Mouse (Mus musculus): Measurements from ENCODE around the gene Nrf1. TPM values are rescaled to one million over a fixed set of nuclear protein-coding genes. Genes with fewer than 3 reads are reported as not detected.

Gene Nrf1
- polyA plus RNA-seq, 1 experiment from 2014 or later = 17.3 TPM

DNA sequence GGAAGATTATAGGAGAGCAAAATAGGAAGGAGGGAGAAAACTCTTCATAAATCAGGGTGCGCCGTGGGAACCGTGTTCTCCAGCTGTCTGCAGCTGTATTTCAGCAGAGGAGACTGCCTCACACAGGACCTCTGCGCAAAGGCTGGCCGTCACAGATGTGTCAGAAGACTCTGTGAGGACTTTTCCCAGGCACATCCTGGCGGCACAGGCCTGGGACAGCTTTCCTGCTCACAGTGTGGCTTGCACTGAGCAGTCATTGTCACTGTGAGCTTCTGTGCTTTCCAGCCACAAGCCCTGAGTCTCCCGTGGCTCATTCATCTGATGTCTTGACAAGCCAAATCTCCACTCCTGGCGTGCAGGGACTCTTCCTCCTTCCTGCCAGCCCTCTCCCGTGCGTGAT lies 104.9 kb downstream of the Nrf1 start:
- TF ChIP-seq CTCF (IDR thresholded peaks at IDR 0.05; ENCODE audit: low read depth) = no peak
- TF ChIP-seq EP300 (IDR thresholded peaks at IDR 0.05; ENCODE audit: low read depth) = no peak
- no peak overlapping the region for H3K9ac ChIP-seq (replicated peaks)
- no peak for DNase-seq
- H3K9me3 ChIP-seq (ENCODE audit: low read length) = no peaks in the 10 kb centered on the region
- H3K27ac ChIP-seq (ENCODE audit: low read depth) = no peak overlapping the region
- H3K27me3 ChIP-seq (ENCODE audit: insufficient read depth, low read length) = no peaks in the 10 kb centered on the region
- H3K36me3 ChIP-seq (replicated peaks; ENCODE audit: insufficient read depth, low read length) = peaks cover 29% of the 10 kb centered on the region
- H3K4me3 ChIP-seq (ENCODE audit: low read depth, low read length) = no peak overlapping the region
- WGBS (ENCODE audit: insufficient replicate concordance) = 82% methylated on average over 10 of the region's 10 CpGs
- no peak overlapping the region for H3K4me2 ChIP-seq (ENCODE audit: low read depth, low read length)
- no peak for ATAC-seq
- 0 out of 2 replicates have a peak, but pooled peaks cover 2% of the 10 kb centered on the region for H3K4me1 ChIP-seq (ENCODE audit: insufficient read depth)

DNA sequence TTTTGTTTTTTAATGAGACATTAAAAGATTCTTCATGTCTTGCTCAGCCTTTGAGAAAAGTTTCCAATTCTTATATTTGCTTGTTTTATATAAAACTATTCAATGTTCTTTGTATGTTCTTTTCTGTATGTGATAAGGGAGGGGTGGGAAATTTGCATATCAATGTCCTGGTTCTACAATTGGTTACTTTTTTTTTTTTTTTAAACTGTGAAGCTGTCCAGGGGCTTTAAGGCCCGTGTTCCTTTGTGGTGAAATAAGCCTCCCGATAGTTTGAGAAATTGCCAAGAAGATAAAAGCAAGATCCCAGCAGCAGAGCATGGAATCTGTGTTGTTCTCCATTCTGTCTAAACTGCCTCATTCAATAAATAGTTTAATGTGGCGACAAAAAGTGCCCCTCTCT lies 105.3 kb downstream of the Nrf1 start:
- Histone ChIP-seq H3K4me3 (ENCODE audit: low read depth, low read length) (no peak overlapping the region), H3K9me3 (ENCODE audit: low read length) (no peaks in the 10 kb centered on the region), H3K36me3 (replicated peaks; ENCODE audit: insufficient read depth, low read length) (peaks cover 29% of the 10 kb centered on the region), H3K4me1 (ENCODE audit: insufficient read depth) (0 out of 2 replicates have a peak, but pooled peaks cover 2% of the 10 kb centered on the region), H3K27me3 (ENCODE audit: insufficient read depth, low read length) (no peaks in the 10 kb centered on the region), H3K4me2 (ENCODE audit: low read depth, low read length) (no peak overlapping the region), H3K27ac (ENCODE audit: low read depth) (no peak overlapping the region), H3K9ac (replicated peaks) (no peak overlapping the region)
- no peak for ATAC-seq
- DNase-seq = no peak
- 69% methylated on average over 3 of the region's 3 CpGs for WGBS (ENCODE audit: insufficient replicate concordance)
- no peak for TF ChIP-seq CTCF (IDR thresholded peaks at IDR 0.05; ENCODE audit: low read depth)
- TF ChIP-seq EP300 (IDR thresholded peaks at IDR 0.05; ENCODE audit: low read depth) = no peak

DNA sequence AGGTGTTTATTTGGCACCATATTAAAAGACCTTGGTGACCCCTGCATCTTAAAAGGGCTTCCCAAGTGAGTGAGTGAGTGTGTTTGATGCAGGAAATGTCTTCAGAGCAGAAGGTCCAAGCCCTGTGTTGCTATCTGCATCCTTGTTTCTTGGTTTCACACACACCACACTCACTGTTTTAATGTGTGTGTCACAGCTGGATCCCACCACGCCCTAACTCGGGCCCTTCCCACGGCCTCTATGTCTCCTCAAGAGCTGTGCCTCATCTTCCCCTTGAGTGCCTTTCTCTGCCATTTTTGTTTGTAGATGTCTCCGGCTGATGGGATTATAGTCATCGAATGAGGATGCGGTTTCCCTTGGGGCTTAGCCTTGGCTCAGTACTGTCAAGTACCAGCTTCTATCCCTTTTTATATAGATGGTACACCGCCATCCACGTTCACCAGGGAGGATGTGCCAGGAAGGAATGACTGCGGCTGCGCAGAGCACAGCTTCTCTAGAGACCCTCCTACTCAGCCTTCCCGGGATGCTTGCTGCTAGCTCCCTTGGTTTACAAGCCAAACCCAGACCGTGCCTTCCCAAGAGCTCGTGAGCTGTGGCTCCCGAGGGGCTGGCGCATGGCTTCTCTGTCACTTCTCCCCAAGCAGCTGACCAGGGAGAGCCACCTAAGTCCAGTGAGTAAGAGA lies 106.1 kb downstream of the Nrf1 start:
- Histone ChIP-seq H3K36me3 (replicated peaks; ENCODE audit: insufficient read depth, low read length) (peaks cover 27% of the 10 kb centered on the region), H3K4me1 (ENCODE audit: insufficient read depth) (no peaks in the 10 kb centered on the region), H3K27me3 (ENCODE audit: insufficient read depth, low read length) (no peaks in the 10 kb centered on the region), H3K27ac (ENCODE audit: low read depth) (no peak overlapping the region), H3K4me2 (ENCODE audit: low read depth, low read length) (no peak overlapping the region), H3K9me3 (ENCODE audit: low read length) (no peaks in the 10 kb centered on the region), H3K9ac (replicated peaks) (no peak overlapping the region), H3K4me3 (ENCODE audit: low read depth, low read length) (no peak overlapping the region)
- 92% methylated on average over 15 of the region's 15 CpGs for WGBS (ENCODE audit: insufficient replicate concordance)
- ATAC-seq (no peak), DNase-seq (no peak)
- no peak for TF ChIP-seq CTCF (IDR thresholded peaks at IDR 0.05; ENCODE audit: low read depth)
- no peak for TF ChIP-seq EP300 (IDR thresholded peaks at IDR 0.05; ENCODE audit: low read depth)

DNA sequence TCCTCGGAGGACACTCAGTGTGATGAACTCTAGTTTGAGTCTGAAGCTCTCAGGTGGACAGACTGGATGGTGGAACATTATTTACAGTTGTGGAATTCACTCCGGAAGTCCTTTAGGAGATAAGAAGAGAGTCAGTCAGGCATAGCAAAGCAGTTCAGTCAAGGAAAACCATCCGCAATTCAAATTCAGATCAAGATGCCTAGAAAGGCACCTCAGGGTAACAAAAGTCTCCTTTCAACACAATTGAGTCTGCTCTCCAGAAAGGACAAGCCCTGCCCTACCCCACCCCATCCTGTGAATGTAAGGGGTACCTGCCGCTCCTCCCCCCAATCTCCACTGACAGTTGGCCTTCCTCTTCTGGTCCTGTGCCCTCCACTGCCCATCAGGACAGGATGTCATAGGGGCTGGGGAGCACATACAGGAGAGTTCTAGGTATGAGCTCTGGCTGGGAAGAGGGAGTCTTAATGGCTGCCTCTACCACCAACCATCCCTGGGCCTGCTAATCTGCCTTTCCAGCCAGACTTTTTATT lies 111.8 kb downstream of the Nrf1 start:
- Histone ChIP-seq H3K4me3 (ENCODE audit: low read depth, low read length) (no peak overlapping the region), H3K4me2 (ENCODE audit: low read depth, low read length) (no peak overlapping the region), H3K27ac (ENCODE audit: low read depth) (no peak overlapping the region), H3K9me3 (ENCODE audit: low read length) (no peaks in the 10 kb centered on the region), H3K9ac (replicated peaks) (no peak overlapping the region), H3K4me1 (ENCODE audit: insufficient read depth) (no peaks in the 10 kb centered on the region), H3K36me3 (replicated peaks; ENCODE audit: insufficient read depth, low read length) (no peaks in the 10 kb centered on the region), H3K27me3 (ENCODE audit: insufficient read depth, low read length) (0 out of 2 replicates have a peak, but pooled peaks cover 4% of the 10 kb centered on the region)
- WGBS (ENCODE audit: insufficient replicate concordance) = 76% methylated on average over 4 of the region's 4 CpGs
- DNase-seq (no peak), ATAC-seq (no peak)
- no peak for TF ChIP-seq CTCF (IDR thresholded peaks at IDR 0.05; ENCODE audit: low read depth)
- no peak for TF ChIP-seq EP300 (IDR thresholded peaks at IDR 0.05; ENCODE audit: low read depth)

DNA sequence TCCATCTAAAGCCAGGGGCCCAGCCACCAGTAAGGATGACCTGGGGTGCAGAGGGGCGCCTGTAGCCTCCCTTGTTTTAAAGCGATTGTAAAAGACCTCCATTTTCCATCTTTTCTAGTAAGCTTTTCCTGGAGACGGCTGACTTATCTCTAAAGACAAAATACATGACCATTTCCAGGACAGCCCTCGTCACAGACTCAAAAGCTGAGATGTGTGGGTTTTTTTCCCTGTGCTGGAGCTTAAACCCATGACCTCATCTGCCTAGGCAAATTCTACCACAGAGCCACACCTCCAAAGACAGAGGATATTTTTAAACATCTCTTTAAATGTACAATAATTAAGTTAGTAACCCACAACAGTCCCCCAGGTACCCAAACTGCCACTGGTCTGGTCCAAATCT lies 112.6 kb downstream of the Nrf1 start:
- H3K9me3 ChIP-seq (ENCODE audit: low read length) = no peaks in the 10 kb centered on the region
- no peak overlapping the region for H3K4me3 ChIP-seq (ENCODE audit: low read depth, low read length)
- no peaks in the 10 kb centered on the region for H3K36me3 ChIP-seq (replicated peaks; ENCODE audit: insufficient read depth, low read length)
- no peak overlapping the region for H3K4me2 ChIP-seq (ENCODE audit: low read depth, low read length)
- H3K27ac ChIP-seq (ENCODE audit: low read depth) = no peak overlapping the region
- ATAC-seq = no peak
- DNase-seq = no peak
- TF ChIP-seq EP300 (IDR thresholded peaks at IDR 0.05; ENCODE audit: low read depth) = no peak
- no peak for TF ChIP-seq CTCF (IDR thresholded peaks at IDR 0.05; ENCODE audit: low read depth)
- WGBS (ENCODE audit: insufficient replicate concordance) = 61% methylated on average over 4 of the region's 4 CpGs
- H3K9ac ChIP-seq (replicated peaks) = no peak overlapping the region
- no peaks in the 10 kb centered on the region for H3K4me1 ChIP-seq (ENCODE audit: insufficient read depth)
- 0 out of 2 replicates have a peak, but pooled peaks cover 6% of the 10 kb centered on the region for H3K27me3 ChIP-seq (ENCODE audit: insufficient read depth, low read length)

DNA sequence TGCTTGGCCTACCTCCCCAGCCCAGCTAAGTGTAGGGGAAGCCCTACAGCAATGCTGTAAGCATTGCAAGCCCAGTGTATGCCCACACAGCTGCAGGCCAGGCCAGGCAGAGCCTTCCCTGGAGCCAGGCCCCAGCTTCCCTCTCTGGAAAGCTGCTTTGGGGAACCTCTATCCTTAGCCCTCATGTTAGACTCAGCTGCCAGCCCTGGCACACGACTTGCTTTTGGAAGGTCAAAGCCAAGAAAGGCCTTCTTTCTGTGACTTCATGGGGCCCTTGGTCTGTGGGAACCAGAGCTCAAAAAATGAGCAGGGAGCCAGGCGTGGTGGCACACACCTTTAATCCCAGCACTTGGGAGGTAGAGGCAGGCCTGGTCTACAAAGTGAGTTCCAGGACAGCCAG lies 113.8 kb downstream of the Nrf1 start:
- ATAC-seq (no peak), DNase-seq (no peak)
- peaks cover 8% of the 10 kb centered on the region; the same call in 1 of the 2 replicates for H3K27me3 ChIP-seq (ENCODE audit: insufficient read depth, low read length)

More for the DNA sequence above, 113.8 kb downstream of the Nrf1 start:
- WGBS (ENCODE audit: insufficient replicate concordance) = 66% methylated on average over 2 of the region's 2 CpGs
- TF ChIP-seq EP300 (IDR thresholded peaks at IDR 0.05; ENCODE audit: low read depth) = no peak
- no peak for TF ChIP-seq CTCF (IDR thresholded peaks at IDR 0.05; ENCODE audit: low read depth)
- no peaks in the 10 kb centered on the region for H3K9me3 ChIP-seq (ENCODE audit: low read length)
- H3K27ac ChIP-seq (ENCODE audit: low read depth) = no peak overlapping the region
- H3K36me3 ChIP-seq (replicated peaks; ENCODE audit: insufficient read depth, low read length) = no peaks in the 10 kb centered on the region
- H3K4me2 ChIP-seq (ENCODE audit: low read depth, low read length) = no peak overlapping the region
- no peaks in the 10 kb centered on the region for H3K4me1 ChIP-seq (ENCODE audit: insufficient read depth)
- no peak overlapping the region for H3K9ac ChIP-seq (replicated peaks)
- no peak overlapping the region for H3K4me3 ChIP-seq (ENCODE audit: low read depth, low read length)
